In genomic region chr6:39964606-39965005, GRCm38 (mm10) we compare ENCODE assay signal across 20 mouse cellular contexts.
DNase-seq lines count a peak whose midpoint lies in the region; ATAC-seq and TF ChIP-seq lines count a peak whose summit lies in the region.
"Had no signal": no experiment of that assay in that cellular context is flagged by ENCODE, and none has a peak within 500 bp of the region (broad histone marks: within the 10 kb centered on the region; RNA-seq: fewer than 3 reads in every experiment).

No protein-coding gene starts in this region.

- no peaks in the 10 kb centered on the region for H3K9me3 ChIP-seq in midbrain, embryonic 14.5 days (ENCODE audit: control insufficient read depth, low read length)
- no peaks in the 10 kb centered on the region for H3K9me3 ChIP-seq in midbrain, postnatal 0 days (ENCODE audit: low read length)
- H3K9me3 ChIP-seq: embryonic facial prominence, embryonic 12.5 days; liver, embryonic 13.5 days; megakaryocyte, embryonic 14.5 days; midbrain, embryonic 15.5 days had no signal

- no peaks in the 10 kb centered on the region for H3K27me3 ChIP-seq in midbrain, embryonic 14.5 days (ENCODE audit: control insufficient read depth, insufficient read depth, low read length)
- no peaks in the 10 kb centered on the region for H3K27me3 ChIP-seq in midbrain, postnatal 0 days (ENCODE audit: insufficient read depth, low read length)
- H3K27me3 ChIP-seq: embryonic facial prominence, embryonic 12.5 days; liver, embryonic 13.5 days; midbrain, embryonic 15.5 days had no signal

- no peak for TF ChIP-seq CTCF in midbrain, postnatal 0 days (IDR thresholded peaks at IDR 0.05)

- H3K27ac ChIP-seq in midbrain, embryonic 14.5 days (replicated peaks; ENCODE audit: low read depth, low read length), result 0 out of 2 replicates have a peak overlapping the region, but pooled peaks have one; percentile 32
- H3K27ac ChIP-seq in midbrain, postnatal 0 days (ENCODE audit: low read depth, low read length), result no peak overlapping the region
- H3K27ac ChIP-seq: embryonic facial prominence, embryonic 12.5 days; heart, adult 2 months; liver, embryonic 13.5 days; midbrain, embryonic 15.5 days had no signal

- no peak overlapping the region for H3K4me3 ChIP-seq in midbrain, embryonic 14.5 days (replicated peaks; ENCODE audit: low read depth, low read length)
- no peak overlapping the region for H3K4me3 ChIP-seq in midbrain, postnatal 0 days (ENCODE audit: low read depth, low read length)
- H3K4me3 ChIP-seq: embryonic facial prominence, embryonic 12.5 days; heart, adult 2 months; liver, embryonic 13.5 days; megakaryocyte, embryonic 14.5 days; midbrain, embryonic 15.5 days had no signal

- WGBS in midbrain, embryonic 14.5 days, result 68% methylated on average over 4 of the region's 4 CpGs
- WGBS in midbrain, postnatal 0 days, result 63% methylated on average over 4 of the region's 4 CpGs

- ATAC-seq in frontal cortex, adult (ENCODE audit: low TSS enrichment), result 0 out of 2 replicates have a peak, but pooled peaks have one; percentile 10
- ATAC-seq in midbrain, embryonic 14.5 days (ENCODE audit: low FRiP score, low TSS enrichment), result no peak
- ATAC-seq in midbrain, postnatal 0 days (ENCODE audit: low FRiP score), result no peak
- ATAC-seq: midbrain, embryonic 15.5 days had no signal

- no peaks in the 10 kb centered on the region for H3K36me3 ChIP-seq in midbrain, embryonic 14.5 days (ENCODE audit: control insufficient read depth, insufficient read depth, low read length)
- H3K36me3 ChIP-seq in midbrain, postnatal 0 days (ENCODE audit: insufficient read depth, low read length), result no peaks in the 10 kb centered on the region
- H3K36me3 ChIP-seq: embryonic facial prominence, embryonic 12.5 days; liver, embryonic 13.5 days; midbrain, embryonic 15.5 days had no signal

- no peak for DNase-seq in frontal cortex, postnatal 36 days (ENCODE audit: low spot score in 2 of 2)
- DNase-seq in midbrain, embryonic 14.5 days, result no peak
- DNase-seq in midbrain, postnatal 0 days (ENCODE audit: low spot score), result no peak
- peak; percentile 49 to 57 for DNase-seq in cerebellum, adult 18-20 months
- peak; percentile 52 to 70 for DNase-seq in cerebellum, postnatal 25 days
- no peak for DNase-seq in testis, postnatal 10 days (ENCODE audit: low spot score)
- no peak for DNase-seq in natural killer cell, adult 2 months (ENCODE audit: low spot score in 2 of 2)
- DNase-seq: adrenal gland, postnatal 36 days; gastrocnemius, postnatal 25 days; heart, adult 2 months; kidney, adult 18-20 months; kidney, postnatal 4 days; liver, embryonic 13.5 days; lung, embryonic 14.5 days; lung, postnatal 36 days; thymus, adult 2 months had no signal

- H3K4me1 ChIP-seq in midbrain, embryonic 14.5 days (ENCODE audit: control insufficient read depth, insufficient read depth, low read length), result 0 out of 2 replicates have a peak, but pooled peaks cover 7% of the 10 kb centered on the region
- H3K4me1 ChIP-seq in midbrain, postnatal 0 days (ENCODE audit: insufficient read depth, low read length), result no peaks in the 10 kb centered on the region
- H3K4me1 ChIP-seq: embryonic facial prominence, embryonic 12.5 days; liver, embryonic 13.5 days; megakaryocyte, embryonic 14.5 days had no signal

- H3K4me2 ChIP-seq in midbrain, embryonic 14.5 days (ENCODE audit: low read length), result no peak overlapping the region
- H3K4me2 ChIP-seq in midbrain, postnatal 0 days (ENCODE audit: low read depth, low read length, poor library complexity, severe bottlenecking), result no peak overlapping the region
- H3K4me2 ChIP-seq: embryonic facial prominence, embryonic 12.5 days; liver, embryonic 13.5 days; lung, embryonic 14.5 days; midbrain, embryonic 15.5 days had no signal

- H3K9ac ChIP-seq in midbrain, embryonic 14.5 days (replicated peaks; ENCODE audit: low read length), result no peak overlapping the region
- no peak overlapping the region for H3K9ac ChIP-seq in midbrain, postnatal 0 days (replicated peaks; ENCODE audit: low read length, poor library complexity, severe bottlenecking)
- H3K9ac ChIP-seq: embryonic facial prominence, embryonic 12.5 days; liver, embryonic 13.5 days; lung, embryonic 14.5 days; midbrain, embryonic 15.5 days had no signal

Comparison
In these comparisons a context has a peak if more than half of its experiments do, and no peak if none do; other contexts are left out.
1. DNase-seq: peak in cerebellum, adult 18-20 months (2 of 2) and cerebellum, postnatal 25 days (2 of 2); none in frontal cortex, postnatal 36 days (0 of 2), midbrain, embryonic 14.5 days (single experiment), midbrain, postnatal 0 days (single experiment), testis, postnatal 10 days (single experiment) and natural killer cell, adult 2 months (0 of 2).